Mouse (Mus musculus) layer of hippocampus, adult 9-10 months (tissue): ENCODE measurements at regions not wholly inside any gene's neighbourhood (a gene's known extent, or its start where the extent isn't known, plus 50 kb on each side); places are given as distances from the start of the nearest gene placed in this dataset.

Experiments
- DNase-seq: peaks from one replicate; pipeline ENCODE4 v3.0.0; 2022; ENCODE audit warnings: low spot score

GRCm38 (mm10) chr7:37230641-37231347, 532.9 kb downstream of the Tshz3 start:
- DNase-seq = no peak

DNA sequence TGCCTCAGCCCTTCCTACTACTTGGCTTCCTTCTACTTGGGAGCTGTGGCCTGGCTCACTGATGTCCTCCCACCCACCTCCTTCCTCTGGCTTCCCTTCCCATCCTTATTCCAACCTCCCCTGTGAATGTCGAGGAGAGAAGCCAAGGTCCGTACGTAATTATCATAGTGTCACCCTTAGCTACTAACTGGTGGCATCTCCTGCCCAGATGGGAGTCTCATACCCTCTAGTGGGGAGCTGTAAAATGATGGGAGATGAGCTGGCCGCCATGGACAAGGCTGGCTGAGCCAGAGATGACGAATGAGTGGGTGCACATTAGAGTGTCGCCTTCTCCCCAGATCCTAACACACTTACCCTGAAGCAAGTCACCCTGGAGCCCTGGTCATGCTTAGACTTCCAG, 532.6 kb downstream of the Zfp536 start:
- no peak for DNase-seq

GRCm38 (mm10) chr7:37241781-37242180, 531.7 kb downstream of the Zfp536 start:
- DNase-seq = no peak

- DNase-seq = no peak
Observed at GRCm38 (mm10) chr7:37242476-37242875, 531.0 kb downstream of the Zfp536 start.

- DNase-seq = no peak
Observed at GRCm38 (mm10) chr7:37246156-37246555, 527.3 kb downstream of the Zfp536 start.

- DNase-seq = no peak
Observed at GRCm38 (mm10) chr7:37254431-37254830, 519.0 kb downstream of the Zfp536 start.

- DNase-seq = no peak
Observed at GRCm38 (mm10) chr7:37255840-37256239, 517.6 kb downstream of the Zfp536 start.

DNA sequence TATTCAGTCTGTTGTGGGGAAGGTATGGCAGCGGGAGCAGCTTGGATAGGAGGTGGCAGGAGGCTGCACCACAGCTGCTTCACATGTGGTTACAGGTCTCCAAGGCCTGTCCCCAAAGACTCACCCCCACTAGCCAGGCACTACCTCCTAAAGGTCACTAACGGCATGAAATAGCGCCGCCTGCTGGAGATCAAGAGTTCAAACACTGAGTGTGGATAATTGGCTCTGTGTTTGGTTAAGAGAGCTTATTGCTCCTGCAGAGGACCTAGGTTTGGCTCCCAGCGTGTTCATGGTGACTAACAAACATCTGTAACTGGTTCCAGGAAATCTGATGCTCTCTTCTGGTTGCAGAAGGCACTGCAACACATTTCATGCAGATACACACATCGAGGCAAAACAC, 514.1 kb downstream of the Zfp536 start:
- DNase-seq = no peak

DNA sequence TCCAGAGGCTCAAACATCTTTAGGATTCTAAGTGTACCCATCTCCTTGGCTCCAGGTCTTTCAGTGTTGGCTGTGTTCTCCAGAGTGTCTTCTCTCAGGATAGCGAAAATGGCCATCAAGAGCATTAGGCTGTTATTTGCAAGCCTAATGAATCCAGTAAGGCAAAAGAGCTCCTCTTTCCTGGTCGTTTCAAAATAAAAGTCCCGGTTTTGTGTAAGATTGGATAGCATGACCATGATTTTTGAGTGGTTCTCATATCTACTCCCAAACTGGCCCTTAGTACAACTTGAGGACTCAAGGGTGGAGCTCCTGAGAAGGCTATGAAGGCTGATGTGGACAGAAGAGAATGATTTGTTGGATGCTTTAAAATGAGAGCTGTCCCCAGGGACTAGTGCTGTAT, 510.6 kb downstream of the Zfp536 start:
- no peak for DNase-seq

GRCm38 (mm10) chr7:37267404-37267803, 506.0 kb downstream of the Zfp536 start:
- DNase-seq = no peak

GRCm38 (mm10) chr7:37270841-37271240, 502.6 kb downstream of the Zfp536 start:
- no peak for DNase-seq

- no peak for DNase-seq
Observed at GRCm38 (mm10) chr7:37290018-37290417, 483.4 kb downstream of the Zfp536 start.

GRCm38 (mm10) chr7:37290493-37291045, 482.9 kb downstream of the Zfp536 start:
- DNase-seq = no peak

DNA sequence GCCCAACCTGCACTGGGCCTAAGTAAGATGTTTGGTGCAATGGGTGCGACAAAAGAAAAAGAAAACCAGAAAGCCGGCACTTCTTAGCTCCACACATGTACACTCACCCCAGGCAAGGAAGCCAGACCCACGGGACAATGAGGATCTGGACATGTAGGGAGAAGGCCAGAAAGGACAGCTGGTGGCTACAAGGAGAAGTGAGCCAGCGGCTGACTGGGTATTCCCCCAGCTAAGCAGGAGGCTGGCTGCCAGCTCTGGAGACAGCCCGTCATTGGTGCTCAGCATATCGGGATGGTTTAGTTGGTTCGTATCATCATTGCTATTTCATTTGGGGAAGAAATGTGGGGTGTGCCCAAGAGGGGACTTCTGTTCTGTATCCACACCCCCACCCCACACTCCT, 481.7 kb downstream of the Zfp536 start:
- no peak for DNase-seq

DNA sequence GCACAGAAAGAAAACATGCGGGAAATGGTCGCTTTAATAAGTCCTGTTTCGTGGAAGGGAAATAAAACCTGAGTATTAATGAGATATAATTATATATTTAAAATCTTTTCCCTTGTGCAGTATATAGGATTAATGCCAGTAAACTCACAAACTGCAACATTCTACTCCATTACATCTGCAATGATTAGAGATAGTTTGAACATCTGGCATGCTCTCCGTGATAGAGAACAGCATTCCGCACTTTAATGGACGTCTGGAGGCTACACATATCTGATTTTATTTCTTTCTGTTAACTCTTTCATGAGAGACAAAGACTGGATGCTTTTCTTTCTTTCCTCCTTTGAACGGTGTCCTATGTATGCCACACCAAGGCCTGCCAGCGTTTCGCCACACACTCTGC, 480.9 kb downstream of the Zfp536 start:
- no peak for DNase-seq

DNA sequence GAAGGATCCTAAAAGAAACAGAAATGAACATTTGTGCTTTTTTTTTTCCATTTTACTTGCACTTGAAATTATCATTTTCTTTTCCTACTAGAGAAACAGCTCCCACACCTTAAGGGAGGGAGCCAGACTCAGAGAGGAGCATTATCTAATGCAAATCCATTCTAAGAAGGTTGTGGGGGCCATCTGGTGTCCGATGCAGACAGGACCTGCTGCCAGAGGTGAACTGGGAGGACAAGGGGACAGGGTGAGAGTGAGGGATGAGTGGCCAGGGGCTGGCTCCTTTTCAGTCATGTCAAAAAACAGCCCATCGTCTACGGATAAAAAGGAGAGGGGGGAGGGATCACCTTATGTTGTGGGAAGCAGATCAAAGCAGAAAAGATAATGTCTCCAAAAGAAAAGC, 474.6 kb downstream of the Zfp536 start:
- no peak for DNase-seq

DNA sequence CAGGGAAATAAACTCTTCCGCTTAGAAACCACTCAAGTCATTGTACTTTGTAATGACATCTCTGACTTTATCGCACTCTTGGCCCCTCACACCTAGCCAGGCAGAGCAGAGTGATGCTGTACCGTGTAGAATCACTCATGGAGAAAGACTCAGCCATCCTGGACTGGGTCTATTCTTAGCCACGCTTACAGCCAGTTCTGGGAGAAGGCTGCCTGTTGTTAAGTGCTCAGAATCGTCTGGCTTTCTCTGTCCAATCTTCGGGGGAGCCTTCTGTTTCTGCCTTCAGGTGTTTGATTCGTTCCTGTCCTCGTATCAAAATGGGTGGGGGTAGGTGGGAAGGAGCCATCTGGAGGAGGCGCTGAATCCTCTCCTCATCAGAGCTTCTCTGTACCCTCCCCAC, 468.0 kb downstream of the Zfp536 start:
- DNase-seq = no peak

DNA sequence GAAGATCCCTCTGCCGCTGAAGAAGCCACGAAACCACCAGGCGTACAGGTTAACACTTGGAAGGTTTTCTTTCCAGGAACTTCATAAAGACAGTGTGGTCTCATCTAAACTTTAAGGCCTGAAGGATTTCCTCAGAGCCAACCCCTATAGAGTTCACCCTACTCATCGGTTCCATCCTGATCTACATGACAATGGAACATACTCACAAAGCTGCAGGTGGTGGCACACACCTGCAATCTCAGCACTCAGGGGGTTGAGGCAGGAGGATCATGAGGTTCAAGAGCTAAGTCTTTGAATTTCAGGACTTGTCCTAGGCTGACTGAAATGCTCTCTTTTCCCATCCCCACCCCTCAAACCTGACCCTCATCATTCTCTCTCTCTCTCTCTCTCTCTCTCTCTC, 466.2 kb downstream of the Zfp536 start:
- no peak for DNase-seq

GRCm38 (mm10) chr7:37324653-37325052, 448.8 kb downstream of the Zfp536 start:
- DNase-seq = no peak

GRCm38 (mm10) chr7:37333451-37333850, 440.0 kb downstream of the Zfp536 start:
- DNase-seq = no peak

DNA sequence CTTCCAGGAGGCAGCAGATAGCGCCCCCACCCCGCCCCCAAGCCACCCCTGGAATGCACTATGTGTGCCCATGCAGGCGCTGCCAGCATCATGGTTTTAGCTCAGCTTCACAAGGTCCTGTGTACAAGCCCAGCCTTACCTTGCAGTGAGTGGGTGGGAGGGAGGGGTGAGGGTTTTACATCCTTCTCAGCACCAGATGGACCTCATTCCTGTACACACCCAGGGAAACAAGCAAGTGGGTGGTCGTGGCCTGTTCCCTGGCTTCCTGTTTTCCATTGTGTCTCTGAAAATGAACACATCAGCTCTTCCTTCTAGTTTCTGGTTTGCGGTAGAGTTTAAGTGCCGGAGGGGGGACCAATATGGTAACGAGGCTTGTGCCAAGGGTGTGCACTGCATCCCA, 438.2 kb downstream of the Zfp536 start:
- no peak for DNase-seq

GRCm38 (mm10) chr7:37336171-37336850, 437.1 kb downstream of the Zfp536 start:
- DNase-seq = no peak

- DNase-seq = peak; percentile 74
Observed at GRCm38 (mm10) chr7:37336851-37337531, 436.4 kb downstream of the Zfp536 start.
